Mouse (Mus musculus) heart, embryonic 10.5 days (tissue): ENCODE measurements at regions not wholly inside any gene's neighbourhood (a gene's known extent, or its start where the extent isn't known, plus 50 kb on each side); places are given as distances from the start of the nearest gene placed in this dataset.

ENCODE experiments used
- DNase-seq: peaks from one replicate; pipeline ENCODE4 v3.0.0-alpha.2; 2017; ENCODE audit warnings: low spot score
- H3K27ac ChIP-seq: fragments of 300-500 bp; sonication (generic); 2 replicates; pipeline ENCODE4 v1.5.1; 2016; ENCODE audit warnings: mild to moderate bottlenecking
- H3K27me3 ChIP-seq: fragments of 300-500 bp; sonication (generic); 2 replicates; pipeline ENCODE4 v1.6.1; 2016; ENCODE audit warnings: mild to moderate bottlenecking; ENCODE audit not compliant: poor library complexity, insufficient read depth, severe bottlenecking
- H3K36me3 ChIP-seq: fragments of 300-500 bp; sonication (generic); 2 replicates; pipeline ENCODE4 v1.6.1; 2016; ENCODE audit warnings: mild to moderate bottlenecking, moderate library complexity
- H3K4me1 ChIP-seq: fragments of 300-500 bp; sonication (generic); 2 replicates; pipeline ENCODE4 v1.6.1; 2016; ENCODE audit warnings: mild to moderate bottlenecking
- H3K4me3 ChIP-seq: fragments of 300-500 bp; sonication (generic); 2 replicates; pipeline ENCODE4 v1.5.1; 2016; ENCODE audit warnings: mild to moderate bottlenecking, moderate library complexity
- H3K9me3 ChIP-seq: fragments of 300-500 bp; sonication (generic); 2 replicates; pipeline ENCODE4 v1.6.1; 2016; ENCODE audit warnings: mild to moderate bottlenecking, moderate library complexity
- WGBS: fragments of 180-500 bp; shearing (Covaris S2); methylation state at CpG from one replicate; pipeline ENCODE4 v1.1.7; 2016; 5-methylcytosine and 5-hydroxymethylcytosine counted together

DNA sequence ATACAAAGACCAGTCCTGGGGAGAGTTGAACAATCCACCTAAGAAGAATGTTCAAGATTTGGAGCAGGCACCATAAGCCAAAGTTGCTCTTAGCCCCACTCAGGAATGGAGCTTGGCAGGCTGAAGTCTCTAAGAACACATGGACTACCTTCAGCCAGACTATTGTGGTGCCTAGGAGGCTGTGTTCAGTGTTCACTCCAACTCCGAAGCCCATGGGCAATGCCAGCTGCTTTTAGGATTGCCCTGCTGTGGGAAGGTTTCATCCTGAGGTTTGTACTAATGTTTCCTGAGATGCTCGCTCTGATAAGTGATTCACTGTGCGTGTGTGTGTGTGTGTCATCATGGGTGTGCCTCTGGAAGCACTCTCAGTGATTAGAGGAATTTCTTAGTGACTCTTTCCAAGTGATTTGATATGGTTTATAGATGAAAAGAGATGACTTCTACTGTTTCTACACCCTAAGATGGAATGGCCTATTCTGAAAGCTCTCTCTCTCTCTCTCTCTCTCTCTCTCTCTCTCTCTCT lies 220.1 kb downstream of the Ktn1 start:
- Histone ChIP-seq H3K9me3 (no peaks in the 10 kb centered on the region), H3K4me3 (no peak overlapping the region), H3K4me1 (no peaks in the 10 kb centered on the region), H3K27me3 (no peaks in the 10 kb centered on the region), H3K27ac (no peak overlapping the region), H3K36me3 (no peaks in the 10 kb centered on the region)
- DNase-seq, result no peak
- 80% methylated on average over 3 of the region's 3 CpGs for WGBS

DNA sequence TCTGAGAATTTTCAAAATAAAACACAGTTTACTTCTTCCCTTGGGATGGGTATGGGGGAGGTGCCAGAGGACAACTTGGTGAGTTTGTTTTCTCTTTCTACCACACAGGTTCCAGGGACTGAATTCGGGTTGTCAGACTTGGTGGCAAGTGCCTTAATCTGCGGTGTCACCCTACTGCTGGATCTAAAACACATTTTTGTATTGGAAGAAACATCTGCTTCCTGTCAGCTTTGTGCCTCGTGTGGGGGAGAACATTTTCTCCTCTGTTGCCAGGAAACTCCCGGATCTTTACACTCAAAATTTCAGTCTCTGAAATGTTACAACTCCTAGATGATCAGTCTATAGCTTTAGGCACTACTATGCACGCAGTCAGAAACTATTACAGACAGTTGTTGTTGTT lies 228.3 kb downstream of the Ktn1 start:
- Histone ChIP-seq H3K27me3 (no peaks in the 10 kb centered on the region), H3K9me3 (no peaks in the 10 kb centered on the region), H3K36me3 (no peaks in the 10 kb centered on the region), H3K27ac (no peak overlapping the region), H3K4me3 (no peak overlapping the region), H3K4me1 (no peaks in the 10 kb centered on the region)
- no peak for DNase-seq
- WGBS, result 64% methylated on average over 5 of the region's 5 CpGs

DNA sequence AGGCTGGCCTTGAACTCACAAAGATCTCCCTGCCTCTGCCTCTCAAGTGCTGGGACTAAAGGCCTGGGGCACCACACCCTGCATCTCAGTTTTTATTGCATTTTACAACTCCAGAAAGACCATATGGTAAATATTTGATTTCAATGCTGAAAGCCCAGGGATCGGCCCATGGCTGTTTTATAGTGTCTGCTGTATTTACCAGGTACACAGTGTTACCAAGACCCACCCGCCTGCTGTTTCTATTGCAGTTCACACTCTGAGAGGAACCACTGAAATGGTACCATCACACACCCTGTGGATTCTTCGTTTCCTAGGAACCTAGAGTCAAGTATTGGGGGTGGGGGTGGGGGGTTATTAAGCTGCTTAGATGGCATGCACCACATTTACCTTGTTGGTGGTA lies 228.9 kb downstream of the Ktn1 start:
- Histone ChIP-seq H3K27me3 (no peaks in the 10 kb centered on the region), H3K27ac (no peak overlapping the region), H3K4me3 (no peak overlapping the region), H3K4me1 (no peaks in the 10 kb centered on the region), H3K9me3 (no peaks in the 10 kb centered on the region), H3K36me3 (no peaks in the 10 kb centered on the region)
- 85% methylated on average over 3 of the region's 3 CpGs for WGBS
- DNase-seq, result no peak

DNA sequence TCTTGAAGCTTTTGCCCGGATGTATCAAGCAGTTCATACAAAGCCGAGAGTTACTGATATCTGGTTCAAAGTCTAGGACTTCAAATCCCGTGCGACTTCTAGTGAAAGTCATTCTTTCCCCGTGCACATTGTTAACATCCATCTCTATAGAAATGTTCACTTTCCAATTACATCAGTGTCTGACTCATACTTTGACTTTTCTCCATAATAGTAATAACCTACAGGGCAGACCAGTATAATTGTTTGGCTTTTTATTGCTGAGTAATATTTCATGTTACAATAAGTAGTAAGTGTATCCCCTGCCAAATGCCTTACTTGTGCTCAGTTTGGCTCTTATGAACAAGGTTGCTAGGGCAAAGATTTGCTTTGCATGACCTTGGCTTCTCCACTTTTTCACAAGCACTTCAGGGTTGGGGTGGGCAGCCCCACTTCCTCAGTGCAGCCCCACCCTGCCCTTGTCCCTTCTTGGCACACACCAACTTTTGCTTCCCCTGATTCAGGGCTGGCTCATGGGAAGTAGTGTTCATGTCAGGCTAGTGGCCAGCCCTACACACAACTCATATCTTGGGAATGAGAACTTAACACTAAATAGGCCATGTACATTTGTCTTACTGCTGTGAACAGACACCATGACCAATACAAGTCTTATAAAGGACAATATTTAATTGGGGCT lies 229.7 kb downstream of the Ktn1 start:
- no peaks in the 10 kb centered on the region for H3K36me3 ChIP-seq
- WGBS, result 86% methylated on average over 5 of the region's 5 CpGs
- no peak overlapping the region for H3K4me3 ChIP-seq
- no peak overlapping the region for H3K27ac ChIP-seq
- DNase-seq, result no peak
- H3K4me1 ChIP-seq, result no peaks in the 10 kb centered on the region
- no peaks in the 10 kb centered on the region for H3K9me3 ChIP-seq
- H3K27me3 ChIP-seq, result no peaks in the 10 kb centered on the region

DNA sequence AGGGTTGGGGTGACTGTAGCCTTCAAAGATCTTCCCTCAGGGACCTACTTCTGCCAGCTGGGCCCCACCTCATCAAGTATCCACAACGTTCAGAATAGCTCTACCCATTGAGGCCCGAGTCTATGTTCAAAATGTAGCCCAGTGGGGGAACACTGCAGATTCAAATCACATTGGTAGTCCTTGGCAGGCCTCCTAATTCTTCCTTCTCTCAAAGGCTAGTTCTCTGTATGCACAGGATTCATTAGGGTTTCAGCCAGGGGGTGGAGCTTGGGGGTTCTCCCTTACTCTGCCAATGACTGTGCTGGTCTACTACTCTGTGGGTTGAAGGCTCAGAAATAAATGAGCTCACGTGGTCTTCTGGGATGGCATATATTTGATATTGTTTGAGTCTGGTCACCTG lies 235.3 kb upstream of the Peli2 start:
- H3K4me3 ChIP-seq, result no peak overlapping the region
- no peak overlapping the region for H3K27ac ChIP-seq
- H3K27me3 ChIP-seq, result peaks cover 5% of the 10 kb centered on the region; the same call in 1 of the 2 replicates
- 76% methylated on average over 3 of the region's 3 CpGs for WGBS
- H3K36me3 ChIP-seq, result no peaks in the 10 kb centered on the region
- DNase-seq, result no peak
- H3K4me1 ChIP-seq, result no peaks in the 10 kb centered on the region
- no peaks in the 10 kb centered on the region for H3K9me3 ChIP-seq

DNA sequence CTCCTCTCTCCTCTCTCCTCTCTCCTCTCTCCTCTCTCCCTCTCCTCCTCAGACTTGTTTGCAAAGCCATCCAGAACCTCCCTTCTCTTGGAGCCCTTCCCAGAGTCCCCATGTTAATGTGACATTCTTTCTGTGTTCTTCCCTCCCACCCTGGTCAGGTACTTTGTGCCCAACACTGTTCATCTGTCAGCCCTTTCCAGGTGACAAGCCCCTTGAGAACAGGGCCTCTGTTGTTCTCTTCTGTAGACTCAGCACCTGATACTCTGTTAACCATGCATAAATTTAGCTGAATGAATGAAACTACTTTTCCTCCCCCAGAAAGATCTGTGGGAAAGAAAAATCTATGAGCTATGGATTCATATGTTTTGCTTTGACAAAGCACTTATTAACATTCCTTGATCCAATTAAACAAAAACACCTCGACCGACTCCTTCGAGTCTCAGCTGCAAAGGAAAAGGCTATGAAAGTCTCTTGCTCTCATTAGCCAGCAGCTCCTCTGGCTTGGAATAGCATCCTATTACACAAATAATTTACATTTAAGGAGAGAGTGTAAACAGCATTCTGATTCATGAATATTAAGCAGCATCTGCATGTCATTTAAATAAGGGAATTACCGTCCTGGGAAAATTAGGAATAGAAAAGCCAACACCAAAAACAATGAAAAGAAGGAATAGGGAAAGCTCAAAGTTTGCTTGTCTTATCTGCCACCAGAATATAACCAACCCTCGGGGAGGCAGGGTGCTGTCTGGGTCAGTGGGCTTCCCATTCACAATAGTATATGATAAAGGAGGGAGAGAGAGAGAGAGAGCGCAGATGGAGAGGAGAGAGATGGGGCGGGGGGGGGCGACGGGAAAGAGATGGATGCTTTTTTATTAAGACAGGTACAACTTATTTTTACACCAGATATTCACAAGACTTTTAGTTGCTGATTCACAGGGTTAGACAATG lies 230.1 kb upstream of the Peli2 start:
- Histone ChIP-seq H3K27me3 (peaks cover 5% of the 10 kb centered on the region; the same call in 1 of the 2 replicates), H3K27ac (no peak overlapping the region), H3K4me3 (no peak overlapping the region), H3K4me1 (no peaks in the 10 kb centered on the region), H3K9me3 (no peaks in the 10 kb centered on the region), H3K36me3 (no peaks in the 10 kb centered on the region)
- no peak for DNase-seq
- 71% methylated on average over 9 of the region's 9 CpGs for whole genome bisulfite sequencing

DNA sequence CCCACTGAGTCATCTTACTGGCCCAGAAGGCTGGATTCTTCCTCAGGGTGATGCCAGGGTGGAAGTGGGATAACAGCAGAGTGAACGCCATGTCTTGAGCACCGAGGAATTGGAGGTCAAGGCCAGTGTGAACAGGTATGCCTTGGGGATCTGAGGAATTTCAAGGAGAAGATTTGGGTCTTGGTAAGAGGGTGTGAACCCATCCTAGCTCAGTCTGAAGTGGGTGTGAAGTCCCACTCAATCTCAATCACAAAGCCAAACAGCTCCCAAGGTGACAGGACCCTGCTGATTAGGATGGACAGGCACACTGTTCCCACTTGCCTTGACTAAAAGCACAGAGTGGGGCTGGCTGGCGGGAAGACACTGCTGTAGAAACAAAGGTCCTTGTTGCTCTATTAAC lies 224.0 kb upstream of the Peli2 start:
- Histone ChIP-seq H3K9me3 (no peaks in the 10 kb centered on the region), H3K36me3 (no peaks in the 10 kb centered on the region), H3K27ac (no peak overlapping the region), H3K4me1 (no peaks in the 10 kb centered on the region), H3K4me3 (no peak overlapping the region), H3K27me3 (peaks cover 4% of the 10 kb centered on the region; the same call in 1 of the 2 replicates)
- WGBS, result 65% methylated on average over 3 of the region's 3 CpGs
- DNase-seq, result no peak

DNA sequence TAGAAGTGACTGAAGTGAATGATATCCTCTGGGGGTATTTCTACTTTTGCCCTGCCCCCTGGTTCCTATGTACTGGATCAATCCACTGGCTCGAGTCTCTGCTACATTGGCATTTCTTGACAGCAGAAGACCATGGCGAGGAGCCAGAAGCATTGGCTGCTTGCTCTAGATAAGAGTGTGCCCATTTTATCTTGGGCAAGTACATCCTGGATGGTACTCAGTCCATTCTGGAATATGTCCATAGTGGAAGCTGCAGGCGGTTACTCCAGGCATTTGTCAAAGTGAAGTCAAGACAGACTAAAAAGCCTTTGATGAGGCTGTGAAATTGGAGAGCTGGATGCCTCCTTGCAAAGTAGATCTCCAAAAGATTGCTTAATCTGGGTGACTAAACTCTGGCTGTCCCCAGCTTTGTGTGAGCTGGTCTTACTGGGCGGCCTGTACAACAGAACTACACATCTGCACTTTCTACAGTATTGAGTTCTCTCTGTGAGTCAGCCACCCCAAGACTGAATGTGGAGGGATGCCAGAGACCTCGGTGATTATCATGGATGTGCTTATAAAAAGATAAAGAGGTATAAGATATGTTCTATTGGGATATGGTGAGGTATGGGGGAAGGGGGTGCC lies 222.6 kb upstream of the Peli2 start:
- Histone ChIP-seq H3K4me3 (no peak overlapping the region), H3K36me3 (no peaks in the 10 kb centered on the region), H3K9me3 (no peaks in the 10 kb centered on the region), H3K4me1 (no peaks in the 10 kb centered on the region), H3K27ac (no peak overlapping the region), H3K27me3 (peaks cover 4% of the 10 kb centered on the region; the same call in 1 of the 2 replicates)
- no peak for DNase-seq
- WGBS, result 73% methylated on average over 5 of the region's 5 CpGs

DNA sequence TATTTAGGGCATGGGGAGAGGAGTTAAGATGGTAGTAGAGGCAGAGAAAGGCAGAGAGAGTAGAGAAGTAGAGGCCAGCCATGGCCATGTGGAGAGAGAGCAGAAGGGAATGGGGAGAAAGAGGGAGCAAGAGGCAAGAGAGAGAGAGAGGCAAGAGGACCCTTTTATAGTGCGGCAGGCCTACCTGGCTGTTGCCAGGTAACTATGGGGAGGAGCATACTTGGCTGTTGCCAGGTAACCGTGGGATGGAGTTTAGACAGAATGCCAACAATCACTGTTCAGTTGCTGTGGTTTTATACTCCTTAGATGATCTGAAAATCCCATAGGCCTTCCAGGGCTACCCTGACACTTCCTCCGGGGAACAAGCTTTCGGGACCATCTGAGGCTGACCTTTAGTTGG lies 222.0 kb upstream of the Peli2 start:
- peaks cover 4% of the 10 kb centered on the region; the same call in 1 of the 2 replicates for H3K27me3 ChIP-seq
- no peaks in the 10 kb centered on the region for H3K9me3 ChIP-seq
- DNase-seq, result no peak
- H3K4me1 ChIP-seq, result no peaks in the 10 kb centered on the region
- no peaks in the 10 kb centered on the region for H3K36me3 ChIP-seq
- H3K4me3 ChIP-seq, result no peak overlapping the region
- WGBS, result 81% methylated on average over 4 of the region's 4 CpGs
- no peak overlapping the region for H3K27ac ChIP-seq

DNA sequence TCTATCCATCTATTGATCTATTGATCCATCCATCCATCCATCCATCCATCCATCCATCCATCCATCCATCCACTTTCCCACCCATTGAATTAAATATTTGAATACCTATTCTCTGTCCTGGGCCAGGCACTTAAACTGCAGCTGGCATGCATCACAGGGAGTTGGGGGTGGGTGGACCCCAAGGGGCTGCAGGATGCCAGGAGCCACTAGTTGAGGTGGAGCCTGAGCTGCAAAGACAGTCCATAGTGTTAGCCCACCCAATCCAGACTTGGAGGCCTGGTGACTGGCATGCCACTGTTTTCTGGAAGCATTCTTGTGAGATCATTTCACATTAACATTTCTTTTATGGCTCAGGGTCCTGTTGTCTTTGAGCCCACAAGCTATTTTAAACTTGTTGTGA lies 215.3 kb upstream of the Peli2 start:
- H3K4me1 ChIP-seq, result peaks cover 7% of the 10 kb centered on the region; the same call in 1 of the 2 replicates
- DNase-seq, result no peak
- H3K9me3 ChIP-seq, result no peaks in the 10 kb centered on the region
- H3K4me3 ChIP-seq, result no peak overlapping the region
- H3K27ac ChIP-seq, result no peak overlapping the region
- H3K36me3 ChIP-seq, result no peaks in the 10 kb centered on the region
- no peaks in the 10 kb centered on the region for H3K27me3 ChIP-seq

DNA sequence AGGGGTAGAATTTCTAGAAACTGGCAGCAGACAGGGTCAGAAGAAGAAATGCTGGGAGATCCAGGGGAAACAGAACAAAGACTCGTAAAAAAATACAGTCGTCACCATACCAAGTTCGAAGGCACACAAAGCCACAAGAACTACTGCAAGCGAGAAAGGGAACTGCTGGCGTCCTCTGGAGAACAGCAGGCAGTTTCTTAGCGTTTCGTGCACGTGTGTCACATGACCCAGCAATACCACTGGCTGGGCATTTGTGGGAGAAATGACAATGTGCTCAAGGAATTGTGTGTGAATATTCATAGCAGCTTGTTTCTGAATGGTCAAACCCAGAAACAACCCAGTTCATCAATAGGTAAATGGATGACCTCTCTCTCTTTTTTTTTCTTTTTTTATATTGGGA lies 211.5 kb upstream of the Peli2 start:
- peaks cover 14% of the 10 kb centered on the region; the same call in 1 of the 2 replicates for H3K4me1 ChIP-seq
- WGBS, result 57% methylated on average over 8 of the region's 8 CpGs
- DNase-seq, result no peak

DNA sequence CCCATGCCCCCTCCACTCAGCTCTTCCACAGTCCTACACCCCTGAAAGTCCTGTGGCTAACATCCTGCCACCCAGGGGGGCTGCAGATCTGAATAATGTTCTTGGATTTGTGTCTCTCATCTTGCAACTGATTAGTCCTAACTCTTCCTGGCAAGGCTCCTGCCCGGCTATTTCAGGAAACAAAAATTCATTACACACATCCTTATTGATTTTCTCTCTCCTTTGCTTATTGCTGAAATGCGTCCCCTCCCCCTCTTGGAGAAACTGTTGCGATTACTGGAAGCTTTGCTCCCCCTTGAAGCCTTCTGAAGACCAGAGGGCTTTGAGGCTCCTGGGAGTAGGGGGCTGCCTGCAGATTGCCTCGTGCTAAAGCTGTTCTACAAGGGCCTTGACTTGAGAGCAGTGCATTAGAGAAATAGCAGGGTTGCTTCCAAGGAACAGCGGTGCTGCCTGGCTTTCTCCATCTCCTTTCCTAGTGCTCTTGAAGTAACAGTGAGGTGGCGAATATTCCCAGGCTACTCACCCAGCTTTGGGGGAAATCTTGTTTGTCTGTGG lies 209.8 kb upstream of the Peli2 start:
- DNase-seq, result no peak
- H3K9me3 ChIP-seq, result no peaks in the 10 kb centered on the region
- WGBS, result 37% methylated on average over 6 of the region's 6 CpGs
- H3K4me1 ChIP-seq, result peaks cover 16% of the 10 kb centered on the region
- H3K27me3 ChIP-seq, result no peaks in the 10 kb centered on the region
- no peaks in the 10 kb centered on the region for H3K36me3 ChIP-seq
- H3K27ac ChIP-seq, result no peak overlapping the region
- H3K4me3 ChIP-seq, result no peak overlapping the region

More for the DNA sequence above, 211.5 kb upstream of the Peli2 start:
- Histone ChIP-seq H3K9me3 (no peaks in the 10 kb centered on the region), H3K4me3 (no peak overlapping the region), H3K27me3 (no peaks in the 10 kb centered on the region), H3K27ac (0 out of 2 replicates have a peak overlapping the region, but pooled peaks have one; percentile 29), H3K36me3 (no peaks in the 10 kb centered on the region)
